Mouse (Mus musculus) CH12.LX (cell line): Measurements from ENCODE around the gene Ctnnd2.

Experiments used
- CTCF ChIP-seq, 2 experiments: IDR thresholded peaks in 1 of 2; conservative IDR thresholded peaks in 1 of 2; 2 replicates each; pipeline ENCODE4 v1.5.1; 2011 to 2012; ENCODE audit warnings: low read depth in 2 of 2, low read length in 2 of 2, improper control_type of control experiment in 1 of 2, inconsistent platforms in 1 of 2, mild to moderate bottlenecking in 1 of 2, moderate library complexity in 1 of 2
- E2F4 ChIP-seq: IDR thresholded peaks from 2 replicates; pipeline ENCODE4 v1.6.1; 2011; ENCODE audit warnings: low read depth, low read length, improper control_type of control experiment; ENCODE audit not compliant: insufficient replicate concordance
- EP300 ChIP-seq: IDR thresholded peaks from 2 replicates; pipeline ENCODE4 v1.6.1; 2011; ENCODE audit warnings: low read length, improper control_type of control experiment
- JUND ChIP-seq: conservative IDR thresholded peaks from 2 replicates; pipeline ENCODE4 v1.6.1; 2011; ENCODE audit warnings: low read depth, low read length, improper control_type of control experiment
- MAX ChIP-seq: IDR thresholded peaks from 2 replicates; pipeline ENCODE4 v1.6.1; 2011; ENCODE audit warnings: low read length, improper control_type of control experiment
- NRF1 ChIP-seq: IDR thresholded peaks from 2 replicates; pipeline ENCODE4 v1.6.1; 2014; ENCODE audit warnings: low read depth, mild to moderate bottlenecking, inconsistent platforms, low read length, improper control_type of control experiment, moderate library complexity
- POLR2A ChIP-seq: IDR thresholded peaks from 2 replicates; pipeline ENCODE4 v1.6.1; 2011; ENCODE audit warnings: low read depth, mild to moderate bottlenecking, improper control_type of control experiment, low read length
- RCOR1 ChIP-seq: conservative IDR thresholded peaks from 2 replicates; pipeline ENCODE4 v1.6.1; 2012; ENCODE audit warnings: low read depth, mild to moderate bottlenecking, inconsistent platforms, low read length, improper control_type of control experiment
- TBP ChIP-seq: conservative IDR thresholded peaks from 2 replicates; pipeline ENCODE4 v1.6.1; 2011; ENCODE audit warnings: low read depth, low read length, improper control_type of control experiment
- USF1 ChIP-seq: IDR thresholded peaks from 2 replicates; pipeline ENCODE4 v1.6.1; 2014; ENCODE audit warnings: low read depth, mild to moderate bottlenecking, inconsistent platforms, low read length, improper control_type of control experiment
- ZMIZ1 ChIP-seq: IDR thresholded peaks from 2 replicates; pipeline ENCODE4 v1.6.1; 2012; ENCODE audit warnings: low read depth, mild to moderate bottlenecking, inconsistent platforms, low read length, improper control_type of control experiment

DNA sequence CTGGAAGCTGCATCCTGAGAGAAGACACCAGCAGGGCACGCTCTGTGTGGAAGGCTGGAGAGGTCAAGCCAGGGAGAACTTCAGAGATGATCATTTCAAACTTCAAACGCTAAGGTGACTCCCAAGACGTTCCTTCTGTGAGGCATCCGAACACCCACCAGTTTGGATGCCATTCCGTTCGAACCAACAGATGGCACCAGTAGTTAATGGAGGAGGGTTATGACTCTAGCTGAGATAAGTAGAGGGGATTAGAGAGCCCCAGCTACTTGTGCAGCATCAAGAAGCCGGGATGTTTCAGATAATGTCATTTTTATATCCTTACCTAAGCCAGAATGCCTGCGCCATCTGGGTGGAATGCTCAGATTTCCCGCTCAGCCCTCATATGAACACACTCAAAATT, 251.9 kb downstream of the Ctnnd2 start:
- TF ChIP-seq ZMIZ1 (no peak), CTCF (conservative IDR thresholded peaks at IDR 0.05 in 1 of 2, IDR thresholded peaks at IDR 0.05 in 1 of 2; ENCODE audit: low read depth in 2 of 2, low read length in 2 of 2) (no peak), USF1 (no peak), POLR2A (no peak), E2F4 (no peak), TBP (no peak), MAX (no peak), EP300 (no peak), NRF1 (no peak), JUND (no peak), RCOR1 (no peak)
